Mouse (Mus musculus) frontal cortex, postnatal 14 days (tissue): ENCODE data around the gene Krtap11-1.
A peak's percentile ranks its signal among the peaks of the same experiment; 100 is the strongest.

ENCODE experiments used
- DNase-seq, 2 experiments: peaks; one replicate each; pipeline ENCODE4 v3.0.0; 2022; ENCODE audit warnings: low spot score in 2 of 2

The Krtap11-1 gene

DNA sequence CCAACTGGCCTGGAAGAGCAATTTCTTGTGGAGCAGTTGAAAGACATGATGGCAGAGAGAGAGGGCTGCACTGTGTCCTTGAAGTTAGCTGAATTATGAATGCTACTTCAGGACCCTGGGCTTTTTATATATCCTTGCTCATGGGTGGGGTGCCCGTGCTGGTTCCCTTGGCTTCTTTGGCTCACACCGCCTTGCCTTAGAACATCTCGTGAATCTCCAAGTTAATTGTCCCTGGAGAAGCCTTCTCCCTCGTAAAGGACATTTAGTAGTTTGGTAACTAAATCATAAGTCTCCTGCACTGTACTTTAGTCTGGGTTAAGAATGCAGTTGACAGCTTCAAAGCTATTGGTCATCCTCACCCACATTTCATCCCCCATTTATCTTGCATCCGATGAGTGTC lies at the start of gene Krtap11-1:
TSS of gene Krtap11-1 (minus strand) at position 101 of the 400 bp plus-strand sequence.
- no peak for DNase-seq

DNA sequence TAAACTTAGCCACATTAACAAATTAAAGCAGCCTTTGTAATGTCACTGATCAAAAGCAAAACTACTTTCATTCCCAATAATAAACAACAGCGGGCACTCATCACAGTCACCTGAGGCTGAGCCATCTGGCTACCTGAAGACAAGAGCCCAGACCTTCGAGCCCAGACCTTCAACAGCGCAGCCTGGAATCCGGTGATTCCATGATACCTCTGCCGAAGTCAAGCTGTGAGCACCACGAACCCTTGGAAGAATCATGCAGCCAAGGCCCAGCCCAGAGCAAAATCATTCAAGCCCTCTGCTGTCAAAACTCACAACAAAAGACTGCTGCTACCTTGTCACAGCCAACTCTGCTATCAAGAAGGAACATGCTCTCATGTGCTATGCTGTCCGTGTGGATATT lies 47.2 kb upstream of the Krtap11-1 start:
- DNase-seq: no peak

DNA sequence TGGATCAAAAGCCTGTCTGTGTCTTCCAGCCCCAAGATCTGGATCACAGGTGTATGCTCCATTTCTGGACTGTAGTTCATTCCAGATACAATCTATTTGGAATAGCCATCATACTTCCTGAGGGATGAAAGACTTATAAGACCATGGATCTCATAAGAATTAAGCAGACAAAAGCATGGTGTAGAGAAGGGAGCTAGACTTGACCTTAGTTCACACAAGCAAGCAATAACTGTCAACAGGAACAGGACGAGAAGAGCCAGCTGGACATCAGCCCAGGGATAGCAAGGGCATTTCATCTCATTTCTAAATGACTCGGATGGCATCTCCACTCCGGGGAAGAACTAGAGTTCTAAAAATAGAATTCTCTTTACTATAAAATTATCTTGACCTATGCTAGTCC lies 46.3 kb upstream of the Krtap11-1 start:
- no peak for DNase-seq

DNA sequence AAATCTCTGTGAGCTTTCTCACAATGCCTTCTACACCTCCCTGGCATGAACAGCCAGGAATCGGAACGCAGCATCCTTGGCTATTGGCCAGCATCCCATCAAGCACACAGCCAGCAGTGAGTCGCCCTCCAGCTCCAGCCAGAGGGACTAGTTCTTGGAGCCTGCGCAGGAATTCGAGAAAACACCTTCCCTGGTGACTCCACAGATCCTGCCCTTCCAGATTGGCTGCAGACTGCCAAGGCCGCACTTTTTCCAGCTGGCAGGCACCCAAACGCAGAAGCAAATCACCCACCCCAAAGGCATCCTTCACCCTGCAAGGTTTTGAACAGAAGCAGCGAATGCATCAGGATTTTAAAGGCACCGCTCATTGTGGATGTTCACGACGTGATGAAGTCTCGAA lies 42.7 kb upstream of the Krtap11-1 start:
- no peak for DNase-seq

DNA sequence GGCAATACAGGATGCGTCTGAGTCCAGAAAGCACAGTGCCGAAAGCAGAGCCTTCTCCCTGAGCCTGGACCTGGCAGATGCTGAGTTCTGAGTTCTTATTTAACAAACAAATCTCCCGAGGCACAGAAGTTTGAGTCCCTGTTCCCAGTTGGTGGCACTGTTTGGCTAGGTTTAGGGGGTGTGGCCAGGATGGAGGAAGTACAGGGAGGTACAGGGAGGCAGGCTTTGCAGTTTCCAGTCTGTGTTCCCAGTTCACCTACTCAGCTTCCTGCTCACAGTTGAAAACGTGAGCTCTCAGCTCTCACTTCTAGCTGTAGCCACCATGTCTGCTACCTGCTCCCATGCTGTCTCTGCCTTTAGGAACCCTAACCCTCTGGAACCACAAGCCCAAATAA lies 37.8 kb upstream of the Krtap11-1 start:
- DNase-seq: no peak

DNA sequence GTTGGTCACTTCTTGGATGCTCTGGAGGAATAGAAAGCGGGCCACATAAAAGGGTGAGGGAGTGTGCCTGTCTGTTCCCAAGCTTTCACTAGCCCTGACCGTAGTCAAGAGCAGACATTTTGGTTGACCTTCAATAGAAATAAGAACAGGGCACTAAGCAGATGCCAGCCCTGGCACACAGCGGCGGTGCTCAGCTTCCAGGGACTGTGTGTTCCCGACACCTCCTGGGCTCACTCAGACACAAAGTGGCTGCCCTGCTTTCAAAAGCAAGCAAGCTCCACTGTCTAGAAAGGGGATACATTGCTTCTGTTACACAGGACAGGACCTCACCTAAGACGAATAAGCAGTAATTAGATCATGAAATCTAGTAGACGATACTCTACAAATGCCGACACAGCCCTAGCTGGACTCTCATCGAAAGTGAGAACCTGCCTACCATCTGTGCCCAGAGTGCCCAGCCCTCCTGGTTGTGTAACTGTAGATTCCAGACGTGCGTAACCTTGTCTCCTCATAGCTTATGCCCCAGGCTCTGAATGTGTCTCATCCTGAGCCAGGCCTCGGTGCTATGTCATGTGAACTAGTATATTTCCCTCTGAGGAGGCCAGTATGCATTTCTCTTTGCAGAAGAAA lies 37.3 kb upstream of the Krtap11-1 start:
- DNase-seq: peak in 1 of 2 experiments; percentile 25

DNA sequence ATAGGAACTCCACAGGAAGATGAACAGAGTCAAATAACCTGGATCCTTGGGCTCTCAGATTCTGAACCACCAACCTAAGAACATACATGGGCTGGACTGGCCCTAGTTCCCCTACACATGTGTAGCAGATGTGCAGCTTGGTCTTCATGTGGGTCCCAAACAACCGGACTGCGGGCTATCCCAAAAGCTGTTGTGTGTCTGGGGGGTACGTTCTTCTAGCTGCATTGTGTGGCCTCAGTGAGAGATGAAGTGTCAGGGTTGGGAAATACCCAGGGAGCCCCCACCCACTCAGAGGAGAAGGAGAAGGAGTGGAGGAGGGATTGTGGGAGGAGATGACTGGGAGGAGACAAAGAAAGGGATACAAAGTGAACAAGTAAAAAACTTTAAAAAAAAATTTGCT lies 36.0 kb upstream of the Krtap11-1 start:
- no peak for DNase-seq

DNA sequence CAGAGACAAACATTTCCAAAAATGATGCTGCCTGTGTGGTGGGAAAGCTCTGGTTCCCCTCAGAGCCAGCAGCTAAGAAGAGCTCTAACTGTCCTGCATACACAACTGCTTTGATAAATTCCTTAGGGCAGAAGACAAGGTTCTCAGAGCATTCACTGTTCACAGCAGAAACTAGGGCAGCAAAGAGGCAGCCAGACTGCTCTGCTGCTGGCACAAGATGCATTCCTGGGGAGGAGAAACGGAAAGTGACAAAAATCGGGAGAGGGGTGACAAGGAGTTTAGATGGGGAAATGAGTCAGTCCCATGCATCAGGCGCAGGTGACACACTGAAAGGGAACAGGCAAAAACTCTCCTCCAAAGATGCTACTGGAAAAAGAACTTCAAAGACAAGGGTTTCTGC lies 16.2 kb upstream of the Krtap11-1 start:
- DNase-seq: no peak

DNA sequence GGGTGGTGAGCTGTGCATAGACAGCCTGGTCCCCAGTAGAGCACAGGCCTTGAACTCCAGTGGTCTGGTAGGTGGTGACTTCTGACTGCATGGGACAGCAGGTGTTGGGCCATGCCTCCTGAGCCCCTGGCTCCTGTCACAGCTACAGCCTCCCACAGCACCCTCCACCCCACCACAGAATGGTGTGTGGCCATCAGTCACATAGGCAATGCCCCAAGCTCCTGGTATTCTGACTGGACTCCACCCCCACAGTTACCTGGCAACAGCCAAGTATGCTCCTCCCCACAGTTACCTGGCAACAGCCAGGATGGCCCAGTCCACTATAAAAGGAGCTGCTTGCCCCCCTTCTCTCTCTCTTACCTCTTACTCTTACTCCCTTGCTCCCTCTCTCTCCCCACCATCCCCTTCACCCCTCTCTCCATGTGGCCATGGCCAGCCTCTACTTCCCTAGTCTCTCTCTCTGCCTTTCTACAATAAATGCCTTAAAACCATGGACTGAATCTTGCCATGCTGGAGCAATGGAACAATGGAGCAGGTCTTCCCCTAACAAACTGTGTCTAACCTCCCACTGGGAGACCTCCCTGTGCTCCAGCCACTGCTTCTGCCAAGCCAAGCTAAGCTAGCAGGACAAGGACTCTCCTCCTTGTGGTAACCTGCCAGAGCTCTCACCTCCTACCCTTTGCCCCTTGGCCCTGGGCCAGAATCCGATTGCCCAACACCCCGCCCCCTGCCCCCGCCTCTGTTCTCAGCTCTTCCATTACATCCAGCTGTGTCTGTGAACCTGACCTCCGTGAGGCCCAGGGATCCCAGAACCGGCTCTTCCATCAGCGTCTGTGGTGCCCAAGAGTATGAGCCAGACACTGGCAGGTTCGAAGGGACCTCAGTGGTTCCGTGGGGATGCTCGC lies 14.9 kb upstream of the Krtap11-1 start:
- no peak for DNase-seq

DNA sequence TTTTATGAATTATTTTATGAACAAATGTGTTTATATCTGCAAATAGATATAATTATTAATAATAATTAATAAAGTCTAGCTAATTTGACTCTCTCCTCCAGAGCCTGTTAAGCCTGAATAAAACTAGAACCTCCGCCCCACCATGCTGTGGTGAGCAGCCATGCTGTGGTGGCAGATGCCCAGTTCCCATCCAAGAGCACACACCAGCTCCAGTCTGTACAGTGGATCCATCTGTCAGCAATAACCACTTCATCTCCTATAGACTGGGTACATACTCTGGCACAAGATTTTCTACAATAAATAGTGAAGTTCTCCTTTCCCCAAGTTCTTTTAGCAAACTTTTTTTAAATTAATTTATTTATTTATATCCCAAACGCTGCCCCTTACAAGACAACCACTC lies 10.7 kb upstream of the Krtap11-1 start:
- DNase-seq: no peak

DNA sequence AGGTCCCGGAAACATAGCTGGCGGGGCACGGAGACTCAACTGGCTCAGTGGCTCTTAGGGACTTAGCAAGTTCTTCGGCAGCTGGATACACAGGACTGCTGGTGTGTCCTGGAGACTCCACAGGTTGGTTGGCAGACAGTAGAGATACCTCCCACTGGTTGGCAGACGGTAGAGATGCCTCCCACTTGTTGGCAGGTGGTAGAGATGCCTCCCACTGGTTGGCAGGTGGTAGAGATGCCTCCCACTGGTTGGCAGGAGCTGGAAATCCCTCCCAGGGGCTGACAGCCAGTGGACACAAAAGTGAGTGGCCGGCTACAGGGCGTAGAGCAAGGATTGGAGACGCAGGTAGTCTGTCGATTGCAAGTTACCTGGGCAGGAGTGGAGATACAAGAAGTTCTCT lies 467 bp downstream of the Krtap11-1 start:
- peak in 1 of 2 experiments; percentile 30 for DNase-seq

DNA sequence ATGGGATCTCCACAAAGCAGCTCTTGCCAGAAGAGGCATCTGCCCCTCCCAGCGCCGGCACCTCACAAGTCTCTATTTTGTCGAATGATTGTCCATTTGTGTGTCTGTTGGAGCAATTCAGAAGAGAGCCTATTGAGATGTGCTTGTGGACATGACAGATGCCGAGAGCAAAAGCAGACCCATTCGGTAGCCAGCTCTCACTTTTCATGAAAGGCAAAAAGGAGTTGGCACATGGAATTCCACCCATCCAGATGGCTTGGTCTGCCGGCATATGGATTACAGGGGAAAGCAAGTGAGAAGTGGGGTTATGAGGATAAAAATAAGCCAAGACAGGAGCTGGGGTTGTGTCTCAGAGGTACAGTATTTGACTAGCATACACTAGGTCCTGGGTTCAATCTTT lies 1.8 kb downstream of the Krtap11-1 start:
- no peak for DNase-seq

DNA sequence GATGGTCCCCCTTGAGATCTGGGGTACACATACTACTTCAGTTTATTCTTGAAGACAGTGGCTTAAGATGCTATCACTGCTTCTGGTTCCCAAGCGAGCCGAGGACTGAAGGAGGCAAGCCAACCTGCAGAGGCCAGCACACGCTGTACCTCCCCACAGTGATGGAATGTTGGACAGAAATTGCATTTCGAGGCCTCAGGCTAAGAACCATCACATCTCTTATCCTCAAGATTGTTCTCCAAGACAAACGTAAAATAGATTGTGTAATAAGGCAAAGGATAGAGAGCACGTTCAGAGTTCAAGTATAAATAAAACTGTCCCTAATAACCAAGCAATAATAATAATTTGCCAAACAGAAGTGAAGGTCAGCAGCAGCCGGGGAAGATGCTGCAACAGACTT lies 2.8 kb downstream of the Krtap11-1 start:
- DNase-seq: no peak

DNA sequence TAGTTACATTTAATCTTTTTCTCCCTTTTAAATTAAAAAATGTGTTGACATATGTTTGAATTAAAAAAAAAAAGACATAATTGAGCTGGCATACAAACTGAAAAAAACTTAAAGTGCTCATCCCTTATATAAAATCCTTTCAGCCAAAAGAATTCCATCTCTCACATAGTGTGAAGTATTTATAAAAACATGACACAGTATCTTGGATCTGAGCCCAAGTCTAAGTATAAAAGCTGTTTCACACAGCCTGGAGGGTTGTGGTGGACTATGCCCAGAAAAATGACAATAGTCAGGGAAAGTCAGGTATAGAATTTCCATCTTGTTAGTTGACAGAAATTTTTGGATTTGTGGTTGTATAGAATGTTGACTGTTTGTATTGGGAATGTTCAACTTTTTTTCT lies 20.7 kb downstream of the Krtap11-1 start:
- no peak for DNase-seq

DNA sequence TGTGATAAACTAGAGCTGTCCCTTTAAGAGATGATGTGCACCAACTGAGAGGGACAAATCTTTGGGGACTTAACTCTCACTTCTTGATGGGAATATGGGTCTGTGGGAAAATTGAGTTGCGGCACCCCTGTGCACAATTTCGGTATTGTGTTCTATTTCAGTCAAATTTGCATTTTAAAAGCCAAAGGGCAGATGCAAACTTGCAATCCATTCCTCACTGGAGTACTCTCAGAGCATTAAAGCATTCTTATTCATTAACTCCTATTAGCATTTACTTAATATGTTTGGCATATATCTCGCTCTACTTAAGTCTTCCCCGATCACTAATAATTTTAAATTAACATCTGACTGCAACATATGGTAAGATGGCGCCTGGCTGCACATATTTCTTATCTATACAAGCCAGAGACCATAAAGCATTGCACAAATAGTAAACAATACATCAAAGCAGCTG lies 32.9 kb downstream of the Krtap11-1 start:
- DNase-seq: no peak

DNA sequence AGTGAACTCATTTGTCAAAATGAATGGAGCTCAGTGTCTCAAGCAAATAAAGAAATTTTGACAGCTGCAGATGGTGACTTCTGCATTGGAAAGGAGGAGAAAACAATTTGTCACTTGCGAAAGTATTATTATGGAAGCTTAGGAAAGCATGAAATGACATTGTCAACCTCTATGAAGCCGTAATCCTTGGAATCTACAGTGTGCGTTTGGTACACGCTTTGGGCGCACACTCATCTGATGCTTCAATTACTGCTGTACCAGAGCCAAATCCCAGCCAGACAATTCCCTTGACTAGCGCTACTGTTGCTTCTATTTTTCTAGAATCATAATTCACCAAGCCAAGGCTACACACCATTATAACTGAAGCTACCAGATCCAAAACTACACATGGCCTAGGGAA lies 33.6 kb downstream of the Krtap11-1 start:
- DNase-seq: no peak

DNA sequence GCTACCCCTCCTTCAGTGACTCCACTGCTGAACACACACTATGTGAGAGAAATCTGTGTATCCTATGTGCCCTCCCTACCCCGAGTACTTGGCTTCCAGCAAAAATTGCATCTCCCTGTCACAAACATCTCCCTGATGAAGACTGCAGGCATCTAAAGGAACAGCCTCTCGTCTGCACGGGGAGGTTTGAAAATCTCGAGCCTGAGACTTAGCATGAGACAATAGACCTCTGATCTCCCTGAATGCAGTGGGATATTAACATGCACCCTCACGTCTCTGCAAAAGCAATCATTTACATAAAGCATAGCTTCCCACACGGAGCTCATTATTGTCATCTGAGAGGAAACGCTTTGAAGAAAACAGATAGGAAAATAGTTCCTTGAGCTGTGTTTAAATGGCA lies 40.4 kb downstream of the Krtap11-1 start:
- DNase-seq: peak; percentile 18 to 20

DNA sequence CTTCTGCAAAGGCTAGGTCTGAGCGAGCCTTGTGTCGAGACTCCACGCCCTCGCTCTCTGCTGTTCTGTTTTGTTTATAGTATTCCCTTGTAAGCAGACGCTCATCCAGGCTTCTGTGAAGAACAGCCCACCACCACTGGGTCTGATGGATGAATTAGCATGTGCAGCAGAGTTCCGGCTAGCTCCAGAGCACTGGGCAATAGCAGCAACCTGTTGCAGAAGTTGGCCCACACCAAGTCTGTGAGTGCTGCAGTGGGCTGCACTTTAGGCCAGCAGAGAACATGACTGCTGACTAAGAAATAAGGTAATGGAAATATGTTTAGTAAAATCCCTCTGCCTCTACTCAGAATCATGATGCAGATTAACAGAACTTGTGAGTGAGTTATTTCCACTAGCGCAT lies 41.1 kb downstream of the Krtap11-1 start:
- DNase-seq: no peak

DNA sequence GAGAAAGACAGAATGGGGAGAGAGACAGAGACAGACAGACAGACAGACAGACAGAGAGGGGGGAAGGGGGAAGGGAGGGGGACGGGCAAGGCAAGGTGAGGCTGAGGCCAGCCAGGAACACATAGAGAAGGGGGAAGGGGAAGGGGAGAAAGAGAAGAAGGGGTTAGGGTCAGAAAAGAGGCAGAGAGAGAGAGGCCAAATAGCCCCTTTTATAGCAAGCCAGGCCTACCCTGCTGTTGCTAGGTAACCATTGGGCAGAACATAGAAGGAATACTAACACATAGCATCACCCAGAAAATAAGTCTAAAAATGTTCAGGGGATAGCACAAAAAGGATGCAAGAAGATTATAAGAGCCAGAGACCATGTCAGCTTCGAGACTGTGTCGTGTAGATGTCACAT lies 42.6 kb downstream of the Krtap11-1 start:
- DNase-seq: no peak

DNA sequence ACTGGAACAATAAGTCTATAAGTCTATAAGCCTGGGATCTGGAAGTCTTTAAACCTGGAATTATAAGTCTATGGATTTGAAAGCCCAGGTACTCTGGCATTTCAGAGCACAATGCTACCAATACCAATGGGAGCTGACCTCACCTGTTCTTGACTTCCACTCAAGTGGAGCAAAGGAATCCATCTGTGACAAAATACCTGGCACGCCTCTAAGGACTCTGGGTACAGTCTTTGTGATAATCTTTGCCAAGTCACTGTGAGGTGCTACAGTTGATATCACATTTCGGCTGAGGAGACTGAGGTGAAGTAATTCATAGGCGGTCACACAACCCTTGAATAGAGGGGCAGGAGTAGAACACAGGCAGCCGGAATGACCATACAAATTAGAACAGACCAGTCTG lies 50.0 kb downstream of the Krtap11-1 start:
- no peak for DNase-seq

DNA sequence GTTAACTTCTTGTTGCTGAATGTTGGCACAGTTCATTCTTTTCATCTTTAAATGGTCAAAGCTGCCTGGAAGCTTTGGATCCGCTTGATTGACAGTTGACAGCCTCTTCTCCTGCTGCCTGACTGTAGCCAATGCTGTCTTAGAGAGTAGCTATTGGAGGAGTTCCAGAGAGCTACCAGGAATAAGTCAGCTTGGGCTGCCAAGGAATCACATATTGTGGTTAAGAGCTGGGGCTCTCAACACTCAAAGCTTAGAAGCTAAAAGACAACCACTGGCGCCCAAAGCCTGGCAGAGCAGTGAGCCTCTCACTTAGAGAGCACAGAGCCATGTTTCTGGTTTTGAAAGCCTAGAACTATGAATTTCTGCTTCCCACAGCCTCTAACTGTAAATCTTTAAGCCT lies 50.4 kb downstream of the Krtap11-1 start:
- DNase-seq: no peak
